Mouse (Mus musculus): Measurements from ENCODE around the gene Baz2b. TPM values are rescaled to one million over a fixed set of nuclear protein-coding genes. Genes with fewer than 3 reads are reported as not detected.
A peak's percentile ranks its signal among the peaks of the same experiment; 100 is the strongest.

The Baz2b gene
- polyA plus RNA-seq, 1 experiment from 2014 or later, result 38.1 TPM

DNA sequence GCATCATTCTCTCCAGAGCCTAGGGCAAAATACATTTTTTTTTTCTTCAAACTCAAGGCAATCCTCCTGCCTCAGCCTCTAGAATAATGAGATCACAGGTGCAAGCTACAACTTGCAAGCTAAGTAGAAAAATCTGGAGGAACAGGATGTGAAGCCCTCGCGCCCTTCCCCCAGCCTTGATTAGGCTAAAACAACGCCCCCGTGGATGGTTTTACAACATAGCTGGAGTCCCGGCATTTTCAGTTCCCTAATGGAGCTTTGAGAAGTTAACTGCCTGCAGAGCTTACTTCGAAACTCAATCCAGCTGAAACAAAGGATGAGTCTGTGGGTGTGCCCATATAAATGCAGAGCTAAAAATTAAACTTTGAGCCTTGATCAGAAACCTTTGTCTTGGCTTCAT lies 319.9 kb downstream of the Baz2b start:
- ATAC-seq (no peak), DNase-seq (ENCODE audit: low read depth, low spot score) (no peak)
- ChIA-PET CTCF (interaction anchor here (0.8 kb wide), 1 partner anchor 11 kb away, joined by 3 read pairs; no protein-coding TSS in a partner anchor), POLR2A (no interaction called here)
- no peak for TF ChIP-seq CTCF (IDR thresholded peaks at IDR 0.05)
- no peaks in the 10 kb centered on the region for H3K27me3 ChIP-seq
- in situ Hi-C loops (cut with MboI; ENCODE audit: low pct_unique_long_range_greater_than_20kb), result no loop called here

DNA sequence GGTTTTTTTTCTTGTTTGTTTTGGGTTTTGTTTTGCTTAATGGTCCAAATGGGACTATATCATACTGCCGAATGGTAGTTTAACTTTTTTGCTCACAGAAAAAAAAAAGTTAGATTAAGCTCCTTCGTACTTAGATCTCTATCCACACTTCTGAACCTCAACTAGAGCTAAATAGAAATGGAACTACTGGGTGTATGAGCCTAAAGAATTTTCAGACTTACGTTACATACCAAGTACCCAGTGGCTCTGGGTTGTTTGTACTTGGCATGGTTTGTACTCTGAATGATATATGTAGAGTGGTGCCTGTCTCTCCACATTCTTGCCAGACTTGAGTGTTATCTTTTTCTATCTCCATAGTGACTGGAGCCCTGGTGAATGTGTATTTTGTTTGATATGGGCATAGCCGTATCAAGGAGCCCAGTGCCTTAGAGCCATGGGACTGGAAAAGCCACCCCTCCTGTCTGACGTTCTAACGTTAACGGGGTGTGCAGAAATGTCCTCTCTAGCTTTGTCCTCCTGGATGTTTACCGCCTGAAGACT lies 326.8 kb downstream of the Baz2b start:
- peak; percentile 32 for ATAC-seq

DNA sequence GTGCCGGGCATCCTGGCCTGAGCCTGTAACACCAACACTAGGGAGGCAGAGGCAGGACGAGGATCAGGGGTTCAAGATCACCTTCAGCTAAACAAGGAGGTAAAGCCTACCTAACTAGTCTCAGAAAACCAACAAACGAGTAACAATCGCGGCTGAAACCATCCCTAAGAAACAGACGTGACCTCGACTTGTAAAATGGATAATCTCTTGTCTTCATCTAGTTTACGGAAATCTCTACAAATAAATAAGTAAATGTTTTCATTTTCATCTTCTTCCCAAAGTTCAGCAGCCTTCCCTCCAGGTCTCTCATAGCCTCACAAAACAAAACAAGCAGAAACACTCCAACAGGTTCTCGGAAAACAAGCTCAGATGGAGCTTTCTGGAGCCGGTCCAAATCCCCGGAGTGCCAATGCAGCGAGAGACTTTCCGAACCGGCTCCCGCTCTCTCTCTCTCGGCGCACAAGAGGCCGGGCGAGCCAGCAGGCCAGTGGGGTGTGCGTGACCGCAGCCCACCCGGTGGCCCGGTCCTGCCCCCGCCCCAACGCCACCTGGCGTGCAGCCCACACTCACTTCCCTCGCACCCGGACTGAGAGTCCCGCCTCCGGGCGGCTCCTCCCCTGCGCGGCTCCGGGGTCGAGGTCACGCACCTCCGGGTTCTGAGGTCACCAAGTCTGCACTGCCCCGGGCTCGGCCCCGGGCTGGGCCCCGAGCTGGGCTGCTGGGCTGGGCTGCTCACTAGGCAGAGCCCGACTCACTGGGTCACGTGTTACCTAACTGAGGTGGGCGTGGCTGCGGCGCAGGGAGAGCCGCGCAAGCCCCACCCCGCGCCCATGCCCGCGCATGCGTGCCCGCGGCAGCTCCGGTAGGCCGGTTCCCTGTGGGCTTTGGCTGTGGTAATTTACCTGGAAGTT lies 327.6 kb downstream of the Baz2b start, which contains the start of gene Wdsub1:
Gene Wdsub1, minus strand, starts transcription at position 761 of the 911 bp plus-strand sequence.
- peak; percentile 50 for DNase-seq (ENCODE audit: low read depth, low spot score)
- ChIA-PET POLR2A (interaction anchor here (0.6 kb wide), 3 partner anchors 52 to 225 kb away, joined by 3 read pairs; no protein-coding TSS in a partner anchor), CTCF (interaction anchor here (0.6 kb wide), 1 partner anchor 1006 kb away, joined by 3 read pairs; no protein-coding TSS in a partner anchor)
- in situ Hi-C loops (cut with MboI; ENCODE audit: low pct_unique_long_range_greater_than_20kb), result no loop called here
- H3K27me3 ChIP-seq, result no peaks in the 10 kb centered on the region
- ATAC-seq, result peak; percentile 74
- no peak for TF ChIP-seq CTCF (IDR thresholded peaks at IDR 0.05)

More for the DNA sequence above, 326.8 kb downstream of the Baz2b start:
- TF ChIP-seq CTCF (IDR thresholded peaks at IDR 0.05), result no peak
- in situ Hi-C loops (cut with MboI; ENCODE audit: low pct_unique_long_range_greater_than_20kb), result no loop called here
- DNase-seq (ENCODE audit: low read depth, low spot score), result no peak
- no peaks in the 10 kb centered on the region for H3K27me3 ChIP-seq
- ChIA-PET POLR2A (interaction anchor here (0.6 kb wide), 2 partner anchors 96 to 224 kb away, joined by 3 read pairs; no protein-coding TSS in a partner anchor), CTCF (interaction anchor here (1.5 to 1.8 kb wide), 2 partner anchors 10 to 341 kb away, joined by 3 to 7 read pairs; no protein-coding TSS in a partner anchor)

DNA sequence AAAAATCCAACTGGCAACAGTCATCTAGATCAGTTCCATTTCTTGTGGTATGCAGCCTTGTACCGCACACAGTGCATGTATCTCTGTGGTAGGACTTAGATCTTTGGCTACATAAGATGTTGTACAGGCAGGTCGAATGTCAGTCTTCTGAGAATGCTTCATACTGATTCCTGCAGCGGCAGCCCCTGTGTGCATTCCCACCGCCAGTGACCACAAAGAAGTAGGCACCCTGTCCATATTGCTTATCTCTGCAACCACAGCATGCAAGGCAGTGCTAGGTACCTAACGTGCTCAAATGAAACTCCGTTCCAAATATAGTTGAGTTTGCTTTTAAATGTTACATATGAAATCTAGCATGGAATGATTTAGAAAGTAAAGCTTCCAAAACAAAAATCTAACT lies 328.2 kb downstream of the Baz2b start:
- POLR2A ChIA-PET, result interaction anchor here (0.6 kb wide), 1 partner anchor 51 kb away, joined by 3 read pairs; no protein-coding TSS in a partner anchor
- CTCF ChIA-PET, result no interaction called here
- in situ Hi-C loops (cut with MboI; ENCODE audit: low pct_unique_long_range_greater_than_20kb), result no loop called here
- ATAC-seq (no peak), DNase-seq (ENCODE audit: low read depth, low spot score) (no peak)
- no peak for TF ChIP-seq CTCF (IDR thresholded peaks at IDR 0.05)
- no peaks in the 10 kb centered on the region for H3K27me3 ChIP-seq

DNA sequence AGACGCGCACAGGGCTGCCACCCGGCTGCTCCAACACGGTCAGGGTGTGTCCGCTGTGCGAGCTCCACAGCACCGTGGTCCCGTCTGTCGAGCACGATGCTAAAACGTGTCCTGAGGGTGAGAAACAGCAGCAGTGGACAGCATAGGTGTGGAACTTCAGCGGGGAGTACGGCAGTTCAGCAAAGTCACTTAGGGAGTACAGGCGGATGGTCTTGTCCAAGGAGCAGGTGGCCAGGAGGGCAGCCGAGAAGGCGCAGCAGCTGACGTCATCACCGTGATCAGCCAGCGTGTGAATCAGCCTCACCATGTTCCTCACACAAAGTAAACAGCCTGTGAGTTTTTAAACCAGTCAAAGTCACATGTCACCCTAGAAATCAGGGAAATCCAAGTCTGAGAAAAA lies 331.4 kb downstream of the Baz2b start:
- ChIA-PET POLR2A (no interaction called here), CTCF (no interaction called here)
- no peak for DNase-seq (ENCODE audit: low read depth, low spot score)
- no peaks in the 10 kb centered on the region for H3K27me3 ChIP-seq
- TF ChIP-seq CTCF (IDR thresholded peaks at IDR 0.05), result no peak
- no peak for ATAC-seq
- in situ Hi-C loops (cut with MboI; ENCODE audit: low pct_unique_long_range_greater_than_20kb), result no loop called here

- DNase-seq (ENCODE audit: low read depth, low spot score) (no peak), ATAC-seq (no peak)
- ChIA-PET POLR2A (no interaction called here), CTCF (no interaction called here)
- in situ Hi-C loops (cut with MboI; ENCODE audit: low pct_unique_long_range_greater_than_20kb), result no loop called here
- TF ChIP-seq CTCF (IDR thresholded peaks at IDR 0.05), result no peak
- no peaks in the 10 kb centered on the region for H3K27me3 ChIP-seq
These were observed 332.3 kb downstream of the Baz2b start for GRCm38 (mm10) chr2:59877335-59877734.

GRCm38 (mm10) chr2:59876482-59876881 lies 333.2 kb downstream of the Baz2b start:
- ChIA-PET POLR2A (no interaction called here), CTCF (no interaction called here)
- H3K27me3 ChIP-seq, result no peaks in the 10 kb centered on the region
- in situ Hi-C loops (cut with MboI; ENCODE audit: low pct_unique_long_range_greater_than_20kb), result no loop called here
- DNase-seq (ENCODE audit: low read depth, low spot score), result no peak
- no peak for TF ChIP-seq CTCF (IDR thresholded peaks at IDR 0.05)
- ATAC-seq, result no peak

GRCm38 (mm10) chr2:59870526-59870925 lies 339.1 kb downstream of the Baz2b start:
- POLR2A ChIA-PET, result no interaction called here
- TF ChIP-seq CTCF (IDR thresholded peaks at IDR 0.05), result no peak
- ATAC-seq (no peak), DNase-seq (ENCODE audit: low read depth, low spot score) (no peak)
- H3K27me3 ChIP-seq, result no peaks in the 10 kb centered on the region
- in situ Hi-C loops (cut with MboI; ENCODE audit: low pct_unique_long_range_greater_than_20kb), result no loop called here
- CTCF ChIA-PET, result interaction anchor here (1.9 kb wide), 1 partner anchor 10 kb away, joined by 4 read pairs; no protein-coding TSS in a partner anchor

DNA sequence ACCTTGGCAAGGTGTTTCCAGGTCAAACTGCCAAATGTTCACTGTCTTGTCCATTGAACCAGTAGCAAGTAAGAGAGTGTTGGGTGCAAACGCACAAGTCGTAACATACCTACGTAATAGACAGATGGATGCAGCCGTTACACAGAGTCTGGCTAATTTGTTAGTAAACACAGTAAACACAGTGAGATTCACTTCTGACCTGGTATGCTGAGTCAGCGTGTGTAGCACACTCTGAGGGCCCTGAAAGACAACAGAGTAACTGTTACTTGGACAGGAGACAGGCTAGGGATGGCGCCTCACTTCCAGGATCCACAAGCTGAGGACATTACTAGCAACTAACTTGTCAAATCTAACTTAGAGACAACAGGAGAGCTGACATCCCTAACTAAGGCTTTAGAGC lies 347.0 kb downstream of the Baz2b start:
- no peak for ATAC-seq
- H3K27me3 ChIP-seq, result no peaks in the 10 kb centered on the region
- ChIA-PET POLR2A (no interaction called here), CTCF (no interaction called here)
- no peak for TF ChIP-seq CTCF (IDR thresholded peaks at IDR 0.05)
- in situ Hi-C loops (cut with MboI; ENCODE audit: low pct_unique_long_range_greater_than_20kb), result no loop called here
- DNase-seq (ENCODE audit: low read depth, low spot score), result no peak

- in situ Hi-C loops (cut with MboI; ENCODE audit: low pct_unique_long_range_greater_than_20kb), result no loop called here
- ChIA-PET POLR2A (interaction anchor here (0.9 kb wide), 1 partner anchor 13 kb away, joined by 5 read pairs; no protein-coding TSS in a partner anchor), CTCF (interaction anchor here (1.7 kb wide), 1 partner anchor 9 kb away, joined by 6 read pairs; no protein-coding TSS in a partner anchor)
- no peaks in the 10 kb centered on the region for H3K27me3 ChIP-seq
- DNase-seq (ENCODE audit: low read depth, low spot score) (no peak), ATAC-seq (no peak)
- TF ChIP-seq CTCF (IDR thresholded peaks at IDR 0.05), result no peak
These were observed 355.3 kb downstream of the Baz2b start for GRCm38 (mm10) chr2:59854363-59854762.

DNA sequence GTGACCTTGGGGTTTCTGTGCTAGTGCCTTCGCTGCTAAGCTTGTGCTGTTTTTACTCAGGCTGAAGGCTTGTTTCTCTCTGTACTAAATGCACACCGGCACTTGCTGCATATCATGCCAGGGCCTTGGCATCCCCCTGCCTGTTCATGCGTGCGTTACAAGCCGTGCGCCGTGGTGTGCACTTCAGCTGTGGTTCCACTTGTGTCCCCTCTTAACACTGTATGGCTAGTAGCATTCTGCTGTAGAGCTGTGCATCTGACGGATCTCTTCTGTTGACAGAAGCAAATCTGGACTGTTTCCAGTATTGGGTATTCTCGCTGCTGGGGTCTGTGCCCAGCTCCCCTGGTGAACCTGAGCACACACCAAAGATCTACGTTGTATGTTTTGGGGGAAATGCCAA lies 356.1 kb downstream of the Baz2b start:
- DNase-seq (ENCODE audit: low read depth, low spot score) (no peak), ATAC-seq (no peak)
- TF ChIP-seq CTCF (IDR thresholded peaks at IDR 0.05), result no peak
- H3K27me3 ChIP-seq, result no peaks in the 10 kb centered on the region
- CTCF ChIA-PET, result no interaction called here
- in situ Hi-C loops (cut with MboI; ENCODE audit: low pct_unique_long_range_greater_than_20kb), result no loop called here
- POLR2A ChIA-PET, result no interaction called here

Data from Patski (cell line).